Mouse (Mus musculus): ENCODE results near the gene Stxbp6.
A peak's percentile ranks its signal among the peaks of the same experiment; 100 is the strongest.

DNA sequence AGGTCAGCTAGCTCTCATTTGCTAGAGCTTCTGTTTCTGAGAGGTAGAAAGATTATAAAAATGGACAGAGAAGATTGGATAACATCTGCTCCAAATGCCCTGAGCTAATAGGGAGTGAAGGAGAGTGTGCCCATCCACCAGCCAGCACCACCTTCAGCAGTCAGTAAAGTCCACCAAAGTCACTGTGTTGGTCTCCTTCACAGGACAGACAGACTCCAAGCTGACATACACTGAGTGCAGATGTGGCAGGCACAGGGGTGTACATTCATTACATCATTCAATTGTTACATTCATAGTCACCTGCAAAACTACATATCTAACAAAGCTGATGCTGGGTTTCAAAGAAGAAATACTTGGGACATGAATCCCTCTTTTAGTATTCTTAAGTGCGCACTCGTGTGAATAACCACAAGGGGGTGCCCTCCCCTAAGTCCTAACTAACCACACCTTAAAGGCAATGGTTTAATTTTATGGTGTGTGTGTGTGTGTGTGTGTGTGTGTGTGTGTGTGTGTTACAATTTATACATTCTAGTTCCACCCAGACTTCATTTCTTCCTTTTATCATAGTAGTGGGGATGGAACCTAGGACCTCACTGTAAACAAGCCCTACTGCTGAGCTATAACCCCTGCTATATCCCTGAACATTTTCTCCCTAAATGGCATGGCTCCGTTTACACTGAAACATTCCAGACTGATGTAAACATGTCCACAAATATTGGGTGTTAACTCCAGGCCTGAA lies 225.9 kb downstream of the Stxbp6 start:
- TF ChIP-seq CTCF (IDR thresholded peaks at IDR 0.05 in 2 of 3, conservative IDR thresholded peaks at IDR 0.05 in 1 of 3; ENCODE audit: control insufficient read depth in 1 of 3, insufficient read depth in 1 of 3, low read depth in 2 of 3, low read length in 3 of 3, poor library complexity in 1 of 3, severe bottlenecking in 1 of 3) (peak; percentile 9 to 57 (median 30); a peak in 3 of 6 replicates), RAD21 (IDR thresholded peaks at IDR 0.05; ENCODE audit: low read depth, low read length) (peak; percentile 46), POLR2A (IDR thresholded peaks at IDR 0.05; ENCODE audit: control insufficient read depth in 1 of 2, insufficient read depth in 1 of 2, low read depth in 1 of 2, low read length in 2 of 2, poor library complexity in 1 of 2) (no peak), ETS1 (IDR thresholded peaks at IDR 0.05; ENCODE audit: low read depth, low read length) (no peak), GATA1 (IDR thresholded peaks at IDR 0.05; ENCODE audit: low read depth, low read length) (no peak)
